Mouse (Mus musculus) heart, embryonic 16.5 days (tissue): ENCODE measurements around the gene Gipr. TPM values are rescaled to one million over a fixed set of nuclear protein-coding genes. Genes with fewer than 3 reads are reported as not detected.

Experiments used
- ATAC-seq: fragments of 200-750 bp; cut with Nextera tagmentation; replicated peaks from 2 replicates; pipeline ENCODE4 v1.8.0; 2017; ENCODE audit warnings: moderate number of reproducible peaks; ENCODE audit not compliant: insufficient read depth, low FRiP score; ENCODE audit errors: extremely low read depth
- H3K27ac ChIP-seq: fragments of 300-500 bp; sonication (generic); 2 replicates; pipeline ENCODE4 v1.5.1; 2014; ENCODE audit warnings: mild to moderate bottlenecking, low read length, control low read depth, moderate library complexity
- H3K27me3 ChIP-seq: fragments of 300-500 bp; sonication (generic); 2 replicates; pipeline ENCODE4 v1.6.1; 2014; ENCODE audit warnings: low read length, mixed read lengths; ENCODE audit not compliant: control insufficient read depth, insufficient read depth
- H3K36me3 ChIP-seq: fragments of 300-500 bp; sonication (generic); 2 replicates; pipeline ENCODE4 v1.6.1; 2014; ENCODE audit not compliant: control insufficient read depth, insufficient read depth
- H3K4me1 ChIP-seq: fragments of 300-500 bp; sonication (generic); 2 replicates; pipeline ENCODE4 v1.6.1; 2014; ENCODE audit warnings: low read length, mixed read lengths; ENCODE audit not compliant: control insufficient read depth, insufficient read depth
- H3K4me2 ChIP-seq: fragments of 300-500 bp; sonication (generic); 2 replicates; pipeline ENCODE4 v1.6.1; 2014; ENCODE audit warnings: low read depth, mild to moderate bottlenecking, control low read depth, low read length
- H3K4me3 ChIP-seq: fragments of 300-500 bp; sonication (generic); 2 replicates; pipeline ENCODE4 v1.5.1; 2014; ENCODE audit warnings: mild to moderate bottlenecking, control low read depth, low read length
- H3K9ac ChIP-seq: fragments of 300-500 bp; sonication (generic); 2 replicates; pipeline ENCODE4 v1.6.1; 2014; ENCODE audit warnings: low read length, control low read depth
- H3K9me3 ChIP-seq: fragments of 300-500 bp; sonication (generic); replicated peaks from 2 replicates; pipeline ENCODE4 v1.6.1; 2016; ENCODE audit warnings: low read length; ENCODE audit not compliant: control insufficient read depth
- WGBS: fragments of 180-500 bp; shearing (Covaris S2); extraction: QIAGEN DNeasy Blood & Tissue Kit; methylation state at CpG from one replicate; pipeline ENCODE4 v1.1.7; 2014; 5-methylcytosine and 5-hydroxymethylcytosine counted together
- polyA plus RNA-seq: library from polyadenylated mRNA; unstranded; fragments of >200 nt; fragmentation: Nextera tagmentation; extraction: Ambion mirVana; gene quantifications from 2 replicates; pipeline ENCODE4 v1.2.1, GENCODE M21; 2015

Gene Gipr
- polyA plus RNA-seq, 1 experiment from 2014 or later = 104 TPM

GRCm38 (mm10) chr7:19208944-19209472 lies 43.1 kb upstream of the Gipr start:
- no peak overlapping the region for H3K9ac ChIP-seq
- peaks cover 18% of the 10 kb centered on the region for H3K36me3 ChIP-seq
- H3K9me3 ChIP-seq = 0 out of 2 replicates have a peak, but pooled peaks cover 5% of the 10 kb centered on the region
- ATAC-seq = no peak
- no peak overlapping the region for H3K4me3 ChIP-seq
- no peak overlapping the region for H3K4me2 ChIP-seq
- no peak overlapping the region for H3K27ac ChIP-seq
- WGBS = 45% methylated on average over 7 of the region's 7 CpGs
- peaks cover 13% of the 10 kb centered on the region for H3K4me1 ChIP-seq
- H3K27me3 ChIP-seq = no peaks in the 10 kb centered on the region

DNA sequence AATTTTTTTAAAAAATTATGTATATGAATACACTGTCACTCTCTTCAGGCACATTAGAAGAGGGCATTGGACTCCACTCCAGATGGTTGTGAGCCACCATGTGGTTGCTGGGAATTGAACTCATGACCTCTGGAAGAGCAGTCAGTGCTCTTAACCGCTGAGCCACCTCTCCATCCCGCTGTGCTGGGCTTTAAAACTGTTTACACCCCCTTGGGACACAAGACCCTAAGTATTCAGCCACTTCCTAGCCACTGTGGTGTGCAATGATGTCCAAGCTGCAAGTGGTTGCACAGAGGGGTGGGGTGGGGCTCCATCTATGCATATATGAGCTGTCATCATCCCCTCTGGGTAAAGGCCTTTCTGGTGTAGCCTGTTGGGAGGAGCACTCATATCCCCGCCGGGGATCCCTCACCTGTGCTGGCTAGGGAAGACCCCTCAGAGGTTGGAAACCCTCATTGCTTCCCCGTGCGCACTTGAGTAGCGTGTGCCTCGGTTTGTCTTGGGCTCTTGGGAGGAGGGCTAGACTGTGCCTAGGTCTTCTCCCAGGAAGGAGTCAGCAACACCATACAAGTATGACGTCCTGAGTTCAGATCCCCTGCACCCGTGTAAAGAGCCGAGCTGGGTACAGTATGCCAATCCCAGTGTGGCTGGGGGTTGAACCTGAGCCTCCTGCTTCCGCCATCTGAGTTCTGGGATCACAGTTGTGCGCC lies 42.4 kb upstream of the Gipr start:
- ATAC-seq = no peak
- WGBS = 71% methylated on average over 13 of the region's 13 CpGs
- no peak overlapping the region for H3K9ac ChIP-seq
- H3K4me3 ChIP-seq = no peak overlapping the region
- H3K9me3 ChIP-seq = 0 out of 2 replicates have a peak, but pooled peaks cover 5% of the 10 kb centered on the region
- peaks cover 21% of the 10 kb centered on the region for H3K36me3 ChIP-seq
- no peak overlapping the region for H3K4me2 ChIP-seq
- H3K27me3 ChIP-seq = no peaks in the 10 kb centered on the region
- no peak overlapping the region for H3K27ac ChIP-seq
- H3K4me1 ChIP-seq = peaks cover 13% of the 10 kb centered on the region

GRCm38 (mm10) chr7:19202065-19202850 lies 36.3 kb upstream of the Gipr start:
- no peaks in the 10 kb centered on the region for H3K27me3 ChIP-seq
- H3K4me2 ChIP-seq = no peak overlapping the region
- no peaks in the 10 kb centered on the region for H3K9me3 ChIP-seq
- H3K36me3 ChIP-seq = peaks cover 39% of the 10 kb centered on the region
- no peak for ATAC-seq
- 65% methylated on average over 15 of the region's 15 CpGs for whole genome bisulfite sequencing
- no peak overlapping the region for H3K27ac ChIP-seq
- no peaks in the 10 kb centered on the region for H3K4me1 ChIP-seq
- no peak overlapping the region for H3K4me3 ChIP-seq
- no peak overlapping the region for H3K9ac ChIP-seq

- Histone ChIP-seq H3K4me3 (no peak overlapping the region), H3K27me3 (no peaks in the 10 kb centered on the region), H3K4me2 (no peak overlapping the region), H3K27ac (no peak overlapping the region), H3K36me3 (peaks cover 45% of the 10 kb centered on the region), H3K4me1 (no peaks in the 10 kb centered on the region), H3K9ac (no peak overlapping the region), H3K9me3 (no peaks in the 10 kb centered on the region)
- 73% methylated on average over 14 of the region's 15 CpGs for WGBS
- no peak for ATAC-seq
Observed at GRCm38 (mm10) chr7:19201660-19202059, 35.7 kb upstream of the Gipr start.

- 42% methylated on average over 2 of the region's 2 CpGs for WGBS
- H3K4me2 ChIP-seq = no peak overlapping the region
- H3K4me3 ChIP-seq = no peak overlapping the region
- peaks cover 41% of the 10 kb centered on the region for H3K36me3 ChIP-seq
- no peak overlapping the region for H3K9ac ChIP-seq
- H3K9me3 ChIP-seq = peaks cover 3% of the 10 kb centered on the region; the same call in 1 of the 2 replicates
- H3K27me3 ChIP-seq = no peaks in the 10 kb centered on the region
- no peak overlapping the region for H3K27ac ChIP-seq
- ATAC-seq = no peak
- no peaks in the 10 kb centered on the region for H3K4me1 ChIP-seq
Observed at GRCm38 (mm10) chr7:19197985-19198384, 32.1 kb upstream of the Gipr start.

DNA sequence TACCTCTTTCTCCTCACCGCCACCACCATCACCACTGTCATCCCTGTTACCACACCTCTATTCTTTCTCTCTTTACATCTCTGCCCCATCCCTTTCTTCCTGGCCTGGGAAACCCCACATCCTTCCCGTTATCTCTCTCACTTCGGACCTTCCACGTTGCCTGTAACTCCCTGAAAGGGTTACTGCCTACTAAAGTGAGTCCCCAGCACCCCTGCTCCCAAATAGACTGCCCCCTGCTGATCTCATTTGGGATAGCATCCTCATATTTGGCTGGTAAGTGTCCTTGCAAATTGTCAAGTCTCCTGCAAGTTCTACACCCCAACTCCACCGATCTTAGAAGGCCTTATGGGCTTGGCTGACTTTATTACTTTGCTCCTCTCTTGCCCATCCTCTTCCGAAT lies 30.7 kb upstream of the Gipr start:
- Histone ChIP-seq H3K4me3 (no peak overlapping the region), H3K36me3 (peaks cover 41% of the 10 kb centered on the region), H3K27ac (no peak overlapping the region), H3K4me2 (no peak overlapping the region), H3K4me1 (no peaks in the 10 kb centered on the region), H3K9me3 (peaks cover 3% of the 10 kb centered on the region; the same call in 1 of the 2 replicates), H3K27me3 (no peaks in the 10 kb centered on the region), H3K9ac (no peak overlapping the region)
- ATAC-seq = no peak
- WGBS = 54% methylated on average over 6 of the region's 6 CpGs

DNA sequence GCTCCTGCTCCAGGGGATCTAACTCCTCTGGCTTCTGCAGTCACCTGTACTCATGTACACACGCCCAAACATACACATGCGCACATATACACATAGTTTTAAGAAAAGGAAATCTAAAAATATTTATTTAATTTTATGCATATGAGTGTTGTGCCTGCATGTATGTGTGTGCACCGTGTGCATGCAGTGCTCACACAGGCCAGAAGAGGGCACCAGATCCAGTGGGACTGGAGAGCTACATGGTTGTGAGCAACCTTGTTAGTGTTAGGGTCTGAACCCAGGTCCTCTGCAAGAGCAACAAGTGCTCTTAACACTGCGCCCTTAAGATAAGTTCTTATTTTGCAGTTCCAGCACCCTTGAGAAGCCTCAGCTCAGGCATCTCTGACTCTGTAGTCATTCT lies 28.7 kb upstream of the Gipr start:
- WGBS = 93% methylated on average over 4 of the region's 4 CpGs
- Histone ChIP-seq H3K27me3 (no peaks in the 10 kb centered on the region), H3K9ac (no peak overlapping the region), H3K9me3 (peaks cover 3% of the 10 kb centered on the region; the same call in 1 of the 2 replicates), H3K27ac (no peak overlapping the region), H3K4me1 (no peaks in the 10 kb centered on the region), H3K4me2 (no peak overlapping the region), H3K36me3 (peaks cover 36% of the 10 kb centered on the region), H3K4me3 (no peak overlapping the region)
- no peak for ATAC-seq

GRCm38 (mm10) chr7:19184758-19185157 lies 18.8 kb upstream of the Gipr start:
- Histone ChIP-seq H3K36me3 (peaks cover 6% of the 10 kb centered on the region; the same call in 1 of the 2 replicates), H3K9ac (no peak overlapping the region), H3K4me3 (no peak overlapping the region), H3K4me2 (peak overlapping the region; percentile 26; the same call in 1 of the 2 replicates), H3K27ac (peak overlapping the region; percentile 84), H3K27me3 (no peaks in the 10 kb centered on the region), H3K4me1 (peaks cover 29% of the 10 kb centered on the region), H3K9me3 (no peaks in the 10 kb centered on the region)
- WGBS = 48% methylated on average over 6 of the region's 6 CpGs
- ATAC-seq = peak; percentile 56

DNA sequence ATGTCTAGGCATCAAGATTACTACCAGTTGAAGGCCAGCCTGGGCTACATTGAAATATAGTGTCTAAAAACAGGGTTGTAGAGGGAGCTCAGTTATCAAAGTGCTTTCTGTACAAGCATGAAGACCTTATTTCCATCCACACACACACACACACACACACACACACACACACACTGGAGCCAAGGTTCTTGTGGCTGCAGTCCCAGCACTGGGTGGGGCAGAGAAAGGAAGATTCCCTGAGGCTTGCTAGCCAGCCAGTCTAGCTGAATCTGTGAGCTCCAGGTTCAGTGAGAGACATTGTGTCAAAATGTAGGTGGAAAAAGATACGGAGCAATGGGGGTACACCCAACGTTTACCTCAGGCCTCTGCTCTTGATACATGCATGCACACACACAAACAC lies 18.3 kb upstream of the Gipr start:
- no peaks in the 10 kb centered on the region for H3K9me3 ChIP-seq
- peak overlapping the region; percentile 84 for H3K27ac ChIP-seq
- H3K36me3 ChIP-seq = peaks cover 6% of the 10 kb centered on the region; the same call in 1 of the 2 replicates
- no peak overlapping the region for H3K4me2 ChIP-seq
- no peak overlapping the region for H3K9ac ChIP-seq
- H3K4me1 ChIP-seq = peaks cover 33% of the 10 kb centered on the region
- 74% methylated on average over 2 of the region's 2 CpGs for WGBS
- ATAC-seq = no peak
- no peak overlapping the region for H3K4me3 ChIP-seq
- peaks cover 4% of the 10 kb centered on the region; the same call in 1 of the 2 replicates for H3K27me3 ChIP-seq
